ENCODE assay signal across 9 mouse cellular contexts in genomic region chr5:120558762-120559161, GRCm38 (mm10). TPM values are rescaled to one million over a fixed set of nuclear protein-coding genes. Genes with fewer than 3 reads are reported as not detected.
DNase-seq lines count a peak whose midpoint lies in the region; ATAC-seq lines count a peak whose summit lies in the region.
"Had no signal": no experiment of that assay in that cellular context is flagged by ENCODE, and none has a peak within 500 bp of the region (broad histone marks: within the 10 kb centered on the region; RNA-seq: fewer than 3 reads in every experiment).

No protein-coding gene starts in this region.

- no peak overlapping the region for H3K9ac ChIP-seq in lung, embryonic 15.5 days
- no peak overlapping the region for H3K9ac ChIP-seq in intestine, embryonic 14.5 days (ENCODE audit: low read length)
- H3K9ac ChIP-seq: midbrain, embryonic 12.5 days had no signal

- no peaks in the 10 kb centered on the region for H3K27me3 ChIP-seq in lung, embryonic 15.5 days
- no peaks in the 10 kb centered on the region for H3K27me3 ChIP-seq in intestine, embryonic 14.5 days (replicated peaks; ENCODE audit: control insufficient read depth, insufficient read depth, low read length)
- H3K27me3 ChIP-seq: midbrain, embryonic 12.5 days had no signal

- 51% methylated on average over 14 of the region's 14 CpGs for WGBS in lung, embryonic 15.5 days
- 62% methylated on average over 14 of the region's 14 CpGs for WGBS in intestine, embryonic 14.5 days

- no peaks in the 10 kb centered on the region for H3K9me3 ChIP-seq in lung, embryonic 15.5 days
- H3K9me3 ChIP-seq in intestine, embryonic 14.5 days (ENCODE audit: control insufficient read depth, low read length): no peaks in the 10 kb centered on the region
- H3K9me3 ChIP-seq: midbrain, embryonic 12.5 days had no signal

- H3K27ac ChIP-seq in lung, embryonic 15.5 days: peak overlapping the region; percentile 24; the same call in 1 of the 2 replicates
- H3K27ac ChIP-seq in intestine, embryonic 14.5 days (ENCODE audit: low read depth): no peak overlapping the region
- H3K27ac ChIP-seq: midbrain, embryonic 12.5 days had no signal

- 0 out of 2 replicates have a peak, but pooled peaks cover 9% of the 10 kb centered on the region for H3K36me3 ChIP-seq in lung, embryonic 15.5 days
- H3K36me3 ChIP-seq in intestine, embryonic 14.5 days (ENCODE audit: control insufficient read depth, insufficient read depth, low read length): peaks cover 35% of the 10 kb centered on the region

- no peak for ATAC-seq in lung, embryonic 15.5 days (ENCODE audit: borderline replicate concordance, extremely low read depth, low FRiP score, low TSS enrichment)
- ATAC-seq in intestine, embryonic 14.5 days (replicated peaks; ENCODE audit: low FRiP score, low TSS enrichment, low read depth): no peak
- peak; percentile 76 for ATAC-seq in monocyte, adult 5-6 weeks (replicated peaks; ENCODE audit: insufficient number of reproducible peaks, low FRiP score, low TSS enrichment, poor library complexity, severe bottlenecking)

- peak overlapping the region; percentile 7; the same call in 1 of the 2 replicates for H3K4me2 ChIP-seq in lung, embryonic 15.5 days
- peak overlapping the region; percentile 1; the same call in 1 of the 2 replicates for H3K4me2 ChIP-seq in intestine, embryonic 14.5 days (ENCODE audit: low read length)
- H3K4me2 ChIP-seq: midbrain, embryonic 12.5 days had no signal

- peak; percentile 60 for DNase-seq in adrenal gland, postnatal 14 days
- no peak for DNase-seq in adrenal gland, adult 18-20 months (ENCODE audit: low spot score in 2 of 2)
- DNase-seq in lung, postnatal 25 days (ENCODE audit: low spot score): no peak
- DNase-seq in intestine, embryonic 14.5 days (ENCODE audit: low spot score): no peak
- DNase-seq in cerebellum, postnatal 36 days: no peak
- no peak for DNase-seq in cerebellum, postnatal 4 days (ENCODE audit: low spot score in 2 of 2)

- no peak overlapping the region for H3K4me3 ChIP-seq in lung, embryonic 15.5 days
- H3K4me3 ChIP-seq in intestine, embryonic 14.5 days (ENCODE audit: low read depth, low read length): no peak overlapping the region
- H3K4me3 ChIP-seq: midbrain, embryonic 12.5 days had no signal

- peaks cover 45% of the 10 kb centered on the region for H3K4me1 ChIP-seq in lung, embryonic 15.5 days
- H3K4me1 ChIP-seq in intestine, embryonic 14.5 days (replicated peaks; ENCODE audit: control insufficient read depth, insufficient read depth, low read length): peaks cover 34% of the 10 kb centered on the region

RNA-seq across cellular contexts. Expression of gene Tpcn1, which starts 29.7 kb away (rescaled TPM):
- total RNA-seq in adrenal gland, postnatal 14 days (2021): 56.5 and 57.5 TPM in 2 replicates
- 10 to 100 TPM; 33.6 to 42.2 TPM for total RNA-seq in adrenal gland, adult 18-20 months (2021)
- 18.6 and 20.3 TPM in 2 replicates for polyA plus RNA-seq in lung, embryonic 15.5 days (2015; fragmentation: Nextera tagmentation; extraction: Ambion mirVana)
- 22.7 and 23.6 TPM in 2 replicates for polyA plus RNA-seq in intestine, embryonic 14.5 days (2014; fragmentation: Nextera tagmentation; extraction: Ambion mirVana)
- 8.1 to 8.8 TPM (median 8.5 TPM) in 3 replicates for total RNA-seq in monocyte, adult 5-6 weeks (2017)

RNA-seq across cellular contexts. Expression of gene Iqcd, which starts 30.1 kb away (rescaled TPM):
- 0.30 and 0.48 TPM in 2 replicates for total RNA-seq in adrenal gland, postnatal 14 days (2021)
- total RNA-seq in adrenal gland, adult 18-20 months (2021): under 1 TPM; 0.36 to 0.48 TPM
- polyA plus RNA-seq in lung, embryonic 15.5 days (2015; fragmentation: Nextera tagmentation; extraction: Ambion mirVana): 0.34 and 0.64 TPM in 2 replicates
- polyA plus RNA-seq in intestine, embryonic 14.5 days (2014; fragmentation: Nextera tagmentation; extraction: Ambion mirVana): 0.24 and 0.48 TPM in 2 replicates
- 0.57 TPM in 1 of 3 replicates, not detected in the others for total RNA-seq in monocyte, adult 5-6 weeks (2017)

RNA-seq across cellular contexts. Expression of gene Slc8b1, which starts 47.8 kb away (rescaled TPM):
- 33.5 and 35.6 TPM in 2 replicates for total RNA-seq in adrenal gland, postnatal 14 days (2021)
- 10 to 100 TPM; 26.4 to 31.7 TPM for total RNA-seq in adrenal gland, adult 18-20 months (2021)
- polyA plus RNA-seq in lung, embryonic 15.5 days (2015; fragmentation: Nextera tagmentation; extraction: Ambion mirVana): 6.6 and 6.7 TPM in 2 replicates
- polyA plus RNA-seq in intestine, embryonic 14.5 days (2014; fragmentation: Nextera tagmentation; extraction: Ambion mirVana): 3.3 and 3.8 TPM in 2 replicates
- total RNA-seq in monocyte, adult 5-6 weeks (2017): 72.9 to 104 TPM (median 90.4 TPM) in 3 replicates

RNA-seq across cellular contexts. Expression of gene Rita1, which starts 53.6 kb away (rescaled TPM):
- total RNA-seq in adrenal gland, postnatal 14 days (2021): 15.6 and 16.0 TPM in 2 replicates
- total RNA-seq in adrenal gland, adult 18-20 months (2021): 10 to 100 TPM; 14.2 to 16.9 TPM
- 11.1 and 11.6 TPM in 2 replicates for polyA plus RNA-seq in lung, embryonic 15.5 days (2015; fragmentation: Nextera tagmentation; extraction: Ambion mirVana)
- 8.1 and 9.4 TPM in 2 replicates for polyA plus RNA-seq in intestine, embryonic 14.5 days (2014; fragmentation: Nextera tagmentation; extraction: Ambion mirVana)
- total RNA-seq in monocyte, adult 5-6 weeks (2017): 0.43 to 4.0 TPM (median 1.1 TPM) in 3 replicates

RNA-seq across cellular contexts. Expression of gene Ddx54, which starts 53.8 kb away (rescaled TPM):
- 38.6 and 45.9 TPM in 2 replicates for total RNA-seq in adrenal gland, postnatal 14 days (2021)
- total RNA-seq in adrenal gland, adult 18-20 months (2021): 10 to 100 TPM; 44.1 to 57.6 TPM
- polyA plus RNA-seq in lung, embryonic 15.5 days (2015; fragmentation: Nextera tagmentation; extraction: Ambion mirVana): 37.8 and 41.1 TPM in 2 replicates
- 39.3 and 41.0 TPM in 2 replicates for polyA plus RNA-seq in intestine, embryonic 14.5 days (2014; fragmentation: Nextera tagmentation; extraction: Ambion mirVana)
- total RNA-seq in monocyte, adult 5-6 weeks (2017): 42.2 to 59.5 TPM (median 55.9 TPM) in 3 replicates
